Comparison of ENCODE assay signal across 24 mouse cellular contexts in genomic region chr3:53039746-53040145, GRCm38 (mm10). TPM values are rescaled to one million over a fixed set of nuclear protein-coding genes. Genes with fewer than 3 reads are reported as not detected.
DNase-seq lines count a peak whose midpoint lies in the region; ATAC-seq lines count a peak whose summit lies in the region.
"Had no signal": no experiment of that assay in that cellular context is flagged by ENCODE, and none has a peak within 500 bp of the region (broad histone marks: within the 10 kb centered on the region; RNA-seq: fewer than 3 reads in every experiment).

No protein-coding gene starts in this region.

- no peak overlapping the region for H3K4me3 ChIP-seq in heart, embryonic 14.5 days (ENCODE audit: control insufficient read depth in 1 of 2, insufficient read depth in 1 of 2, low read depth in 1 of 2, low read length in 2 of 2)
- H3K4me3 ChIP-seq: embryonic facial prominence, embryonic 12.5 days; forebrain, embryonic 13.5 days; heart, adult 2 months; hindbrain, embryonic 13.5 days had no signal

- 71% methylated on average over 8 of the region's 8 CpGs for WGBS in heart, embryonic 14.5 days

- no peaks in the 10 kb centered on the region for H3K9me3 ChIP-seq in heart, embryonic 14.5 days (ENCODE audit: control insufficient read depth, low read length)
- H3K9me3 ChIP-seq: embryonic facial prominence, embryonic 12.5 days; forebrain, embryonic 13.5 days; hindbrain, embryonic 13.5 days had no signal

- peaks cover 12 to 37% of the 10 kb centered on the region in 2 experiments for H3K4me1 ChIP-seq in heart, embryonic 14.5 days (ENCODE audit: control insufficient read depth in 2 of 2, insufficient read depth in 2 of 2, low read length in 2 of 2)

- peaks cover 9% of the 10 kb centered on the region for H3K36me3 ChIP-seq in heart, embryonic 14.5 days (ENCODE audit: control insufficient read depth, insufficient read depth, low read length)
- H3K36me3 ChIP-seq: embryonic facial prominence, embryonic 12.5 days; hindbrain, embryonic 13.5 days had no signal

- no peaks in the 10 kb centered on the region for H3K27me3 ChIP-seq in heart, embryonic 14.5 days (ENCODE audit: control insufficient read depth, insufficient read depth, low read length)
- H3K27me3 ChIP-seq: CH12.LX; forebrain, embryonic 13.5 days; Patski had no signal

- H3K9ac ChIP-seq in heart, embryonic 14.5 days (ENCODE audit: low read length): no peak overlapping the region; the same call in 1 of the 2 replicates
- H3K9ac ChIP-seq: embryonic facial prominence, embryonic 12.5 days; forebrain, embryonic 13.5 days; forebrain, postnatal 0 days; hindbrain, embryonic 13.5 days had no signal

- ATAC-seq in frontal cortex, adult (ENCODE audit: low TSS enrichment): peak; percentile 58
- no peak for ATAC-seq in heart, embryonic 14.5 days (ENCODE audit: insufficient number of reproducible peaks, insufficient read depth, low FRiP score, low read depth)
- ATAC-seq: activated CD4-positive, CD25-positive, alpha-beta regulatory T cell, adult 4 months; forebrain, embryonic 13.5 days; forebrain, postnatal 0 days; hindbrain, postnatal 0 days; Patski had no signal

- H3K27ac ChIP-seq in heart, embryonic 14.5 days (replicated peaks in 1 of 2; ENCODE audit: control insufficient read depth in 1 of 2, insufficient read depth in 1 of 2, low read depth in 2 of 2, low read length in 2 of 2): peak overlapping the region in 1 of 2 experiments; percentile 97; a peak in 2 of 4 replicates
- H3K27ac ChIP-seq: embryonic facial prominence, embryonic 12.5 days; forebrain, embryonic 13.5 days; hindbrain, embryonic 13.5 days; hindbrain, postnatal 0 days had no signal

- no peak for DNase-seq in frontal cortex, postnatal 14 days (ENCODE audit: low spot score in 2 of 2)
- DNase-seq in heart, postnatal 4 days: no peak
- peak; percentile 40 for DNase-seq in right cerebral cortex, adult 18-20 months
- no peak for DNase-seq in right cerebral cortex, postnatal 25 days
- no peak for DNase-seq in lung, postnatal 36 days
- DNase-seq: adrenal gland, postnatal 14 days; cerebellum, adult 2 months; cerebellum, postnatal 14 days; embryo, embryonic 11 days; forebrain, postnatal 0 days; gastrocnemius, postnatal 36 days; heart, adult 2 months; kidney, adult 11 months; kidney, adult 9 months had no signal

- H3K4me2 ChIP-seq in heart, embryonic 14.5 days (ENCODE audit: low read length): peak overlapping the region; percentile 95
- H3K4me2 ChIP-seq: forebrain, embryonic 13.5 days; hindbrain, embryonic 13.5 days had no signal

RNA-seq across cellular contexts. Expression of gene Lhfp, which starts 1.6 kb away (rescaled TPM):
- 91.1 and 93.2 TPM in 2 replicates for polyA plus RNA-seq in heart, embryonic 14.5 days (2014; fragmentation: Nextera tagmentation; extraction: Ambion mirVana)
- 10 to 100 TPM; 76.4 to 79.6 TPM for total RNA-seq in heart, postnatal 4 days (2021)
- total RNA-seq: CH12.LX; hematopoietic stem cell, adult 5-6 weeks had no signal

RNA-seq across cellular contexts. Expression of gene Cog6, which starts 22.7 kb away (rescaled TPM):
- 61.4 and 68.0 TPM in 2 replicates for polyA plus RNA-seq in heart, embryonic 14.5 days (2014; fragmentation: Nextera tagmentation; extraction: Ambion mirVana)
- 10 to 100 TPM; 50.5 to 53.0 TPM for total RNA-seq in heart, postnatal 4 days (2021)
